Mouse (Mus musculus): ENCODE results near the gene Dapp1. TPM values are rescaled to one million over a fixed set of nuclear protein-coding genes. Genes with fewer than 3 reads are reported as not detected.

The Dapp1 gene
- polyA plus RNA-seq, 1 experiment = 0.16 TPM

GRCm38 (mm10) chr3:137955560-137956081 is 25.7 kb downstream of the Dapp1 start:
- H3K4me3 ChIP-seq = no peak overlapping the region
- H3K4me2 ChIP-seq (ENCODE audit: low read depth) = no peak overlapping the region
- H3K36me3 ChIP-seq (ENCODE audit: control insufficient read depth, insufficient read depth) = no peaks in the 10 kb centered on the region
- no peaks in the 10 kb centered on the region for H3K79me2 ChIP-seq (ENCODE audit: control insufficient read depth, insufficient read depth)
- TF ChIP-seq SRF (IDR thresholded peaks at IDR 0.05; ENCODE audit: control insufficient read depth, insufficient read length, low read depth) (no peak), CEBPB (IDR thresholded peaks at IDR 0.05; ENCODE audit: insufficient read depth, poor library complexity, severe bottlenecking) (no peak), POLR2A (IDR thresholded peaks at IDR 0.05; ENCODE audit: insufficient read length, low read depth) (no peak), MYOD1 (IDR thresholded peaks at IDR 0.05; ENCODE audit: control insufficient read depth in 1 of 3, insufficient read length in 2 of 3, low read depth in 2 of 3) (no peak), REST (IDR thresholded peaks at IDR 0.05; ENCODE audit: insufficient read depth, insufficient read length) (no peak), USF1 (IDR thresholded peaks at IDR 0.05; ENCODE audit: low read depth) (no peak), TCF3 (IDR thresholded peaks at IDR 0.05; ENCODE audit: insufficient read length, low read depth) (no peak), MYOG (IDR thresholded peaks at IDR 0.05; ENCODE audit: control insufficient read depth in 1 of 3, insufficient read depth in 1 of 3, insufficient read length in 2 of 3, low read depth in 2 of 3) (no peak), MAX (IDR thresholded peaks at IDR 0.05; ENCODE audit: low read depth) (no peak), POLR2AphosphoS2 (IDR thresholded peaks at IDR 0.05; ENCODE audit: insufficient read length, low read depth) (no peak), E2F4 (IDR thresholded peaks at IDR 0.05; ENCODE audit: insufficient read depth) (no peak), TCF12 (IDR thresholded peaks at IDR 0.05; ENCODE audit: insufficient read depth, poor library complexity, severe bottlenecking) (no peak)
- no peaks in the 10 kb centered on the region for H3K27me3 ChIP-seq (ENCODE audit: control insufficient read depth, insufficient read depth, insufficient read length)
- H3ac ChIP-seq (ENCODE audit: control insufficient read depth, insufficient read length) = no peak overlapping the region

- H3K4me3 ChIP-seq = no peak overlapping the region
- TF ChIP-seq SRF (IDR thresholded peaks at IDR 0.05; ENCODE audit: control insufficient read depth, insufficient read length, low read depth) (no peak), TCF12 (IDR thresholded peaks at IDR 0.05; ENCODE audit: insufficient read depth, poor library complexity, severe bottlenecking) (no peak), POLR2AphosphoS2 (IDR thresholded peaks at IDR 0.05; ENCODE audit: insufficient read length, low read depth) (no peak), E2F4 (IDR thresholded peaks at IDR 0.05; ENCODE audit: insufficient read depth) (no peak), MYOD1 (IDR thresholded peaks at IDR 0.05; ENCODE audit: control insufficient read depth in 1 of 3, insufficient read length in 2 of 3, low read depth in 2 of 3) (no peak), POLR2A (IDR thresholded peaks at IDR 0.05; ENCODE audit: insufficient read length, low read depth) (no peak), MAX (IDR thresholded peaks at IDR 0.05; ENCODE audit: low read depth) (no peak), REST (IDR thresholded peaks at IDR 0.05; ENCODE audit: insufficient read depth, insufficient read length) (no peak), TCF3 (IDR thresholded peaks at IDR 0.05; ENCODE audit: insufficient read length, low read depth) (no peak), MYOG (IDR thresholded peaks at IDR 0.05; ENCODE audit: control insufficient read depth in 1 of 3, insufficient read depth in 1 of 3, insufficient read length in 2 of 3, low read depth in 2 of 3) (no peak), CEBPB (IDR thresholded peaks at IDR 0.05; ENCODE audit: insufficient read depth, poor library complexity, severe bottlenecking) (no peak), USF1 (IDR thresholded peaks at IDR 0.05; ENCODE audit: low read depth) (no peak)
- H3K79me2 ChIP-seq (ENCODE audit: control insufficient read depth, insufficient read depth) = no peaks in the 10 kb centered on the region
- H3K4me2 ChIP-seq (ENCODE audit: low read depth) = no peak overlapping the region
- no peaks in the 10 kb centered on the region for H3K36me3 ChIP-seq (ENCODE audit: control insufficient read depth, insufficient read depth)
- no peak overlapping the region for H3ac ChIP-seq (ENCODE audit: control insufficient read depth, insufficient read length)
- no peaks in the 10 kb centered on the region for H3K27me3 ChIP-seq (ENCODE audit: control insufficient read depth, insufficient read depth, insufficient read length)
These were observed 27.0 kb downstream of the Dapp1 start for GRCm38 (mm10) chr3:137954256-137954916.

GRCm38 (mm10) chr3:137952914-137953880 is 28.1 kb downstream of the Dapp1 start:
- no peaks in the 10 kb centered on the region for H3K36me3 ChIP-seq (ENCODE audit: control insufficient read depth, insufficient read depth)
- TF ChIP-seq MYOG (IDR thresholded peaks at IDR 0.05; ENCODE audit: control insufficient read depth in 1 of 3, insufficient read depth in 1 of 3, insufficient read length in 2 of 3, low read depth in 2 of 3) = no peak
- TF ChIP-seq SRF (IDR thresholded peaks at IDR 0.05; ENCODE audit: control insufficient read depth, insufficient read length, low read depth) = no peak
- no peak for TF ChIP-seq MAX (IDR thresholded peaks at IDR 0.05; ENCODE audit: low read depth)
- TF ChIP-seq TCF12 (IDR thresholded peaks at IDR 0.05; ENCODE audit: insufficient read depth, poor library complexity, severe bottlenecking) = no peak
- TF ChIP-seq USF1 (IDR thresholded peaks at IDR 0.05; ENCODE audit: low read depth) = no peak
- TF ChIP-seq REST (IDR thresholded peaks at IDR 0.05; ENCODE audit: insufficient read depth, insufficient read length) = no peak
- no peak for TF ChIP-seq E2F4 (IDR thresholded peaks at IDR 0.05; ENCODE audit: insufficient read depth)
- TF ChIP-seq POLR2AphosphoS2 (IDR thresholded peaks at IDR 0.05; ENCODE audit: insufficient read length, low read depth) = no peak
- no peak for TF ChIP-seq POLR2A (IDR thresholded peaks at IDR 0.05; ENCODE audit: insufficient read length, low read depth)
- TF ChIP-seq TCF3 (IDR thresholded peaks at IDR 0.05; ENCODE audit: insufficient read length, low read depth) = no peak
- no peak for TF ChIP-seq CEBPB (IDR thresholded peaks at IDR 0.05; ENCODE audit: insufficient read depth, poor library complexity, severe bottlenecking)
- no peak for TF ChIP-seq MYOD1 (IDR thresholded peaks at IDR 0.05; ENCODE audit: control insufficient read depth in 1 of 3, insufficient read length in 2 of 3, low read depth in 2 of 3)
- H3K4me3 ChIP-seq = no peak overlapping the region
- H3ac ChIP-seq (ENCODE audit: control insufficient read depth, insufficient read length) = no peak overlapping the region
- no peaks in the 10 kb centered on the region for H3K79me2 ChIP-seq (ENCODE audit: control insufficient read depth, insufficient read depth)
- peak overlapping the region; percentile 46 for H3K4me2 ChIP-seq (ENCODE audit: low read depth)
- no peaks in the 10 kb centered on the region for H3K27me3 ChIP-seq (ENCODE audit: control insufficient read depth, insufficient read depth, insufficient read length)

Data from myocyte (in vitro differentiated cells).